Mouse (Mus musculus) v-Abl transformed pro-B cells (cell line): ENCODE measurements around the gene Gdf11.

Source experiments
- in situ Hi-C, 2 experiments: fragments of 400-800 bp; cut with MboI; formaldehyde crosslinking; loops; one replicate each; pipeline ENCODE4 v1.15.1; 2025; ENCODE audit not compliant: unreplicated experiment in 2 of 2

Gdf11 gene

DNA sequence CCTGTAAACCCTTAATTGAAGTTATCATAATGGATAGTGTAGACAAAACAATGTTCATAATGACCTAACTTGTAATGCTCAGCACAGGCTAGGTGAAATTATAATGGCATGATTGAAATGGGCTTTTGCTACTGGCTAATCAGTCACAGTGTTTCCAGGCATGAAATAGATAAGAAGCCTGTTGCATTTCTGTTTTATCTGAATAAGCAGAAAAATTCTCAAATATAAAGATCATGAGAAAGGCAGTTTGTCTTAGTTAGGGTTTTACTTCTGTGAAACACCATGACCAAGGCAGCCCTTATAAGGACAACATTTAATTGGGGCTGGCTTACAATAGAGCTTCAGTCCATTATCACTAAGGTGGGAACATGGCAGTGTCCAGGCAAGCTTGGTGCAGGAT, 50.9 kb downstream of the Gdf11 start:
- in situ Hi-C loops, result loop anchor here in 1 of 2 experiments (10.0 kb wide), 1 partner anchor 134 kb away; no protein-coding TSS in a partner anchor

DNA sequence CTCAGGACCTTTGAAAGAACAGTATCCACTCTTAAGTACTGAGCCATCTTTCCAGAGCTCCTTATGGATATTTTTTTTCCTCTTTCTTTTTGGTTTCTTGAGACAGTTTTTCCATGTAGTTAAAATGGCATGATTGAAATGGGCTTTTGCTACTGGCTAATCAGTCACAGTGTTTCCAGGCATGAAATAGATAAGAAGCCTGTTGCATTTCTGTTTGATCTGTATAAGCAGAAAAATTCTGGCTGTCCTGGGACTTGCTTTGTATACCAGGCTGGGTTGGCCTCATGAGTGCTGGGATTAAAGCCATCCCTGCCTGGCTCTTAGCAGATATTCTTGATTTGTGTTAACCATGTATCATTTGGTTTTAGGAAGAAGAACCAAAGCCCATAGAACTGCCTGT, 52.1 kb downstream of the Gdf11 start:
- in situ Hi-C loops, result no loop called here

DNA sequence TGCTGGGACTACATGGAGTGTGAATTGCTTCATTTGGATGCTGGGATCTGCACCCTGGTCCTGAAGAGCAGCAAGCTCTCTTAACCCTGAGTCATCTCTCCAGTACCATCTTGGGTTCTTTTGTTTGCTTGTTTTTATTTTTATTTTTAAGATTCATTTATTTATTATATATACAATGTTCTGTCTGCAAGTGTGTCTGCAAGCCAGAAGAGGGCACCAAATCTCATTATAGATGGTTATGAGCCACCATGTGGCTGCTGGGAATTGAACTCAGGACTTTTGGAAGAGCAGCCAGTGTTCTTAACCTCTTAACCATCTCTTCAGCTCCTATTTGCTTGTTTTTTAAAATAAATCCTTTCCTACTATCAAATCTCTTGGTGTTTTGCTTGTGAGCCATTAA, 54.1 kb downstream of the Gdf11 start:
- in situ Hi-C loops, result no loop called here
